Mouse (Mus musculus) retina, embryonic 14.5 days (tissue): ENCODE results near the gene Lhpp.

ENCODE experiments used
- DNase-seq: peaks from one replicate; pipeline ENCODE4 v3.0.0-alpha.2; 2015; ENCODE audit warnings: low spot score

Lhpp gene

DNA sequence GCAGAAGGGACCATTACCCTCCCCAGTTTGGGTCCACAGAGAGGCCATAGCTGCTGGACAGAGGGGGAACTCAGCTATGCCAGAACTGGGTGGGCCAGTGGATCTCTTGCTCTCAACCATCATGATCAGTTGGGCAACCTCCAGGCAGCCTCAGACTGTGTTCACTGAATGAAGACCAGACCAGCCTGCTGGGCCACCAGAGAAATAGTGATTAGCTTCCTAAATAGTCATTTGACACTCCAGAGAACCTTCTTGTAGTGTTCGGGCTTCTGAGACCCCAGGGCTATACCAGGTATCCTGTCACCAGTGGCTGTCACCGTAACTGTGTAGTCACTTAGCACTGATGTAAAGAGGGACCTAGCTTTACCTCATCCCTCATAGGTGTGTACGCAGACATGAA, 71.9 kb downstream of the Lhpp start:
- no peak for DNase-seq

DNA sequence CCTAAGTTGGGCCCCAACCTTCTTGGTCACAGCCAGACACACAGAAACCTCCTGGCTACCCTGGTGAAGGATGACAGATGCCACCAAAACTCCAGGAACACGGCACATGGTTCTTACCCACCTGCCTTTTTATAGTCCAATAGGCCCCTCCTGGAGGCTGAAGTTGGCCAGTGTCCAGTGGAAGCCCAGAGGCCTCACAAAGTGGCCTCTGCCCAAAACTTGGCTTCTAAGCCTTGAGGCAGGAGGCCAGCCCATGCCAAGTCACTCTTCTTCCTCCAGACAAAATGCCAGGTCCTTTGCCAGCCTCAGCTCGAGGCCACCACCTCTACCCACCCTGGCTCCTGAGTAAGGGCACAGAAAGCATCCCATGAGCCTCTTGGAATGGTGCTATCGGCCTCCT, 72.5 kb downstream of the Lhpp start:
- no peak for DNase-seq

DNA sequence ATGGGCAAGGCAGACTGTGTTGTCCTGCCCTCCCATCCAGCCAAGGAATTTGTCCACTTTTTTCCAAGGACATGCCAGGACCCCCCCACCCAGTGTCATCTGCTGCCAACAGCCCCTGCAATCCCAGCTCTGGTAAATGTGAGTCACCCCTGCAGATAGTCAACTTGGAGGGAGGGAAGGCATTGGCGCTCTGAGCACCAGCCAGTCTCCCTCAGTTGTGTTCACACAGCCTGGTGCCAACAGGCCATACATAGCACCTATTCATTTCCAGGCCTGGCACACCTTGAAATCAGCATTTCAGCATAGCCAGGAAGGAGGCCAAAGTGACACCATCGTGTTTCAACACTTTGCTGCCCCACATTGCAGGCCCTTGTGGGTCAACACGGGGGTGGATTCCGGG, 73.5 kb downstream of the Lhpp start:
- DNase-seq, result no peak

DNA sequence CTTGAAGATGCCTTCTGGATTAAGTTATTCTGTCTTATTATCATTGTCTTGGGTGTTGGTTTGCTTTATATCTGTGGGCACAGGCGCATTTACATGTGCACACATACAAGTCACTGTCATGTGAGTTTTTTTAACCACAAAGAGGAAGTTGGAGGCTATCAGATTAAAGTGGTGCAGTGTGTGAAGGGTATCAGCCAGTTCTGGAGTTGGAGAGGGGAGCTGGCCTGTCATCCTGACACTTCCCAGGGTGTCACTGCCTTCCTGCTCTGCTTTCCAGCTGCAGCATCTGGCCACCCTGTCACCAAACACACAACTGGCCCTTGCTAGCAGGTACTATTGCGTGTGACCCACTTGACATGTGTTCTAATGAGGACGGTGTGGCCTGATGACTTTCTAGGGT, 76.1 kb downstream of the Lhpp start:
- DNase-seq, result no peak

DNA sequence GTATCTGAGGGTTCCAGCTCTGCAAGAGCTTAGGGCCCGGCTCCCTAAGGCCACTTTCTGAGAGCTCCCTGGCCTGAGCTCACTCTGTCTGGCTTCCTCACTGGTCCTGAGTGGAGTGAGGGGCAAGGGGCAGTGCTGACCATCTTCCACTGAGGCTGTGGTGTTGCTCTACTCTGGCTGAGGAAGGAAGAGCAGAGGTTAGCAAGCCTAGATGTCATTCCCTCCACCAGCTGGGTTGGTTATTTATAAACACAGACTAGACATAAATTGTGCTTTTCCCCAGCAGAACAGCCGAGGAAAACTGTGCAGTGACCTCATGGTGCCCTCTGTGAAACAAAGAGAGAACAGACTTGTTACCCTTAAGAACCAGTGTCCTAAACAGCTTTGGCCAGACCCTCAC, 77.5 kb downstream of the Lhpp start:
- no peak for DNase-seq

DNA sequence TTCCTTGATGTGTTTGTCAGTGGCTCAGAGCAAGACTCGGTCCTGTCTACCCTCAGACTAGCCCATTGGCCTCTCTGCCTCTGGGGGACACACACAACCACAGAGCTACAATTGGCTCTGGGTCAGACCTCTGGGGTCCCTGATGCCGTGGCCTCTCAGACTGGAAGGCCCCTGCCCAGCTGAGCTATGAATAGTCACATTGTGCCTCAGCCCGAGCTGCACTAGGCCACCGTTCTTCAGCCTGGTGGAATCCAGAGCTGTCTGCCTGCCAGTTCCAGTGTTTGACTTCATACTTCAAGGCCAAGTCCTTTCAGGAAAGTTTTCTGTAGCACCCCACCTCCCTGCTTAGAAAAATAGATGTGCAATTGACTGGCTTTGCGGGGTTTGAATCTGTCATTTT, 78.3 kb downstream of the Lhpp start:
- DNase-seq, result no peak

DNA sequence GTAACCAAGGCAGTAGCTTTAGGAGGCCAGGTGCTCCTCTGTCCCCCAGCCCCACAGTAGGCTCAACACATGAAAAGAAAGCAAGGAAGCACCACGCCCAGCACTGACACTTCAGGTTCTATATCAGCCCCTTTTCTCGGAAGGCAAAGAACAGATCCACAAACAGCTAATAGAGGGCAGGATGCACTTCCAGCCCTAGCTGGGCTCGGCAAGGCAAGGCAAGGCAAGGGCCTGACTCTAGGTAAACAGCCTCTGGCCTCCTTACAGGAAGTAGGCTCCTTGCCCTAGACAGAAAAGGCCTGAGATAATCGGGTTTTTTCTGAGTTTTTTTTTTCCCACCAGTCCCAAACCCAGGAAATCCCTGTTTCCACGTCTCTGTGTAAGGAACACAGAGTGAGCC, 79.3 kb downstream of the Lhpp start:
- no peak for DNase-seq

DNA sequence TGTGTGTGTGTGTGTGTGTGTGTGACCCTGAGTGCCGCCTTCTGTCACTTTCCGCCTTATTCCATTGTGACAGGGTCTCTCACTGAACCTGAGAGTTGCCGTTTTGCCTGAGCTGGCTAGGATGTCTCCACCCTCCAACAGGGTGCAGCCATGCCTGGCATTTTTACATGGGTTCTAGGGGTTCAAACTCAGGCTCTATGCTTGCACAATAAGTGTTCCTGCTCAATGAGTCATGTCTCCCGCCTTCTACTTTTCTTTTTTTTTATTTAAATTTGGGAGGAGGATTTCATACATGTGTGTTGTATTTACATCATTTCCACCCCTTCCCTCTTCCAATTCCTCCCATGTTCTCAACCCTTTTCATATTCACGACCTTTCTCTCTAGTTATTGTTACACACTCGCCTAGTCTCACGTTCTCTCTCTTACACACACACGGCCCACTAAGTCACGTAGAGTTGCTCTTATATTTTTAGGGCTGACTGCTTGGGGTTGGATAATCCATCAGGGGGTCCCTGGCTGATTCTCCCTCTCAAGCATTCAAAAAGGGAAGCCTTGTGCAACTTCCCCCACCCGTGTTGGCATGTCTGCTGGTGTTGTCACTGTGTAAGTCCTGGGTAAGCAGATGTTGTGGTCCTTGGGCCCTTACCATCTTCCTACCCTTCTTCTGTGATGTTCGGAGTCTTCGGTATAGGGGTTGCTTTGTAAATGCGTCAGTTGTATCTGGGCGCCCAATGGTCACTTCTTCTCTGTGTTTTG, 80.5 kb downstream of the Lhpp start:
- DNase-seq, result no peak

DNA sequence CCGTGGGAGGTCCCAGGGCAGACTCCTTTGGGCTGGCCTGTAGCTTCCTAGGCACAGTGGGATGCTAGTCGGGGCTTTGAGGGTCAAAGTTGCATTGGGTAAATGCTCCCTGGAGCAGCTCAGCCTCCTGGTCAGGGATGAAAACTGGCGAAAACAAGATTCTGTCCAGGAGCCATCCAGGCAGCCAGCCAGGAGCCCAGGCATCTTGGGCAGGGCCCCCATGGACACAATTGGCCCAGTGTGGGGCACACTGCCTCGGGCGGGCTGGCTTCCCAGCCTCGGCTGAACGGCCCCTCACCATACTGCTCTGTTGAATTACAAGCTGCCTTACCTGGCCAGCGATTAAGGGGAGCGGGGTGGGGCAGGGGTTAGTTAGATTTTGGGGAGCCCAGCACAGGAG, 82.3 kb downstream of the Lhpp start:
- DNase-seq, result no peak

DNA sequence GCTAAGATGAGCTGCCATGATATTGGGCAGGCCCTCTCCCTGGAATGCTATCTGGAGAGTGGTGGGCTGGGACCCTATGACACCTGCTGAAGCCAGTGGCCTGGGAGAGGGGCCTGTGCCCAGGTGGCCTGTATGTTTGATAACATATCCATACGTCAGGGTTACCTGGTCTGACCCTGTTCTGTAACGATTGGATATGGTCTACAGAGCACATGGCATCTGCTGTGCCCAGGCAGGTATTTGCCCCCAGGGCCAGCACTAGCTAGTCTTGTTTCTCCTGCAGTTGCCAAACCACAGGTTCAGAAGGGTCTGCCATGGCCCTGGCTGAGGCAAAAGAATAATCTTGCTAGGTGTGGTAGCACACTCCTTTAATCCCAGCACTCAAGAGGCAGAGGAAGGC, 83.1 kb downstream of the Lhpp start:
- DNase-seq, result no peak

DNA sequence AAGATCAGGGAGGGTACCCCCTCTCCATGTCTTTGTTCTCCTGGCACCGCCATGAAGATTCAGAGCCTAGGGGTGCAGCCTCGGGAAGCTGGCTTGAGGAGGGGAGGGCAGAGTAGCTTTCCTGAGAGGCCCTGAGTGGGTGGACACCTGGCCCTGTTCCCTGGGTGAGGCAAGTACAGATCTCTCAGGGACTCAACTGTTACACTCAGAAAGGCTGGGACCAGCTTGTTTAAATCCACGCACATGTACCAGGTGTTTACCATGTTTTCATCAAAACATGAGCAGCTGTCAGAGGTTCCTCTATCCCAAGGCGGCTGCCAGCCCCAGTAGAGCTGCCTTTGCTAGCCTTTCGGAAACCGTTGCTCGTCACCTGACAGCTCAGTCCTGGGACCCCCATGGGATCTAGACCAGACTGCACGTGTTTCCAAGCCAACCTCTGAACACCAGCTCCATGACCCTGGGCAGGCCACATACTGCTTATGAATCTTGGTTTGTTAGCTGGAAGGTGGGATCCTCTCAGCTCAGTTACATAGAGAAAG, 86.9 kb downstream of the Lhpp start:
- no peak for DNase-seq

DNA sequence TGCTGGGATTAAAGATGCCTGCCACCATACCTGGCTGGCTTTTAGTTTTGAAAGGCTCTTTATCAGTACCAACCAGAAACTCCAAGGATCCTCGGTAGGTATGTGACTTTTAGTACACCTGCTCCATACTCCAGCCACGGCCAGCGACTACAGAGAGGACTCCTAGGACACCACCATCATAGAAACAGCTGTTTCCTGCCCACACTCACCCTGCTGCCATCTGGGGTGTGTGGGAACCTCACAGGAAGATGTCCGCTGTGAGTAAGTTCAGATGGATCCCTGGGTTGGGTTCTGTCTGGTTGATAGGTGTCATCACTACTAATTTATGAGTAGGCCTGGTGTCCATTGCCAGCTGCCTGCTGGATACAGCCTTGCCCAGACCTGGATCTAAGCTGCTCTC, 88.3 kb downstream of the Lhpp start:
- no peak for DNase-seq

DNA sequence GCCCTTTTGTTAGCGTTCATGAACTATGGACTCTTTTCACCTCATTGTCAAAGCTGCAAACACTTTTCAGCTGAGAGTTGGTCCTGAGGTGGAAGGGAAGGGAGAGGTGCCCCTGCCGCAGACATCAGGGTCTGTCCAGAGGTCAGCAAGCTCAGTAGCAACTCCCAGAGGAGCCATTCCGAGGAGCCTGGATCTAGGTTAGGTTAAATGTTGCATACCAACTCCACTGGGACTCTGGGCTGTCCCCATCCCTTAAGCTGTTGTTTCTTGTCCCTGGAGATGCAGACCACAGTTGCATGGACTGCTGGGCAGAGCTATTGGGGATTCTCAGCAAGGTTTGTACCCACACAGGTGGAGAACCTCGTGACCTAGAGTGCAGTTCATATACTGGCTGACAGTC, 88.7 kb downstream of the Lhpp start:
- DNase-seq, result no peak

DNA sequence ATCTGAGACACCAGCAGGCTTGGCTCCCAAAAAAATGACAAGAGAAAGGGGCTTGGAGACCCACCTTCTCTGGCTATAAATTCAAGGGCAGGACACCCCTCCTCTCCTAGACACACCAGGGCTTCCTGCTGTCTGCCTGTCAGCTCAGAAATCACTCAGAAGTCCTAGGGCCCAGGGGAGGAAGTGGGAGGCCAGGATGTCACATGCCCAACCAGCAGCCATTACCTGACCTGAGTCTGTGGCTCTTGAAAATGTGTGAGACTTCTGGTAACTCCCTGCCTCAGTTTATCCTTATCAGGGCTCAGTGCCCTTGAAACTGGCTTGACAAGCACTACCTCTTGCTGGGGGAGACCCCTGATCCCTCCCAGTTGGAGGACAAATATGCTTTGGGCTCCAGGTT, 89.2 kb downstream of the Lhpp start:
- DNase-seq, result no peak

DNA sequence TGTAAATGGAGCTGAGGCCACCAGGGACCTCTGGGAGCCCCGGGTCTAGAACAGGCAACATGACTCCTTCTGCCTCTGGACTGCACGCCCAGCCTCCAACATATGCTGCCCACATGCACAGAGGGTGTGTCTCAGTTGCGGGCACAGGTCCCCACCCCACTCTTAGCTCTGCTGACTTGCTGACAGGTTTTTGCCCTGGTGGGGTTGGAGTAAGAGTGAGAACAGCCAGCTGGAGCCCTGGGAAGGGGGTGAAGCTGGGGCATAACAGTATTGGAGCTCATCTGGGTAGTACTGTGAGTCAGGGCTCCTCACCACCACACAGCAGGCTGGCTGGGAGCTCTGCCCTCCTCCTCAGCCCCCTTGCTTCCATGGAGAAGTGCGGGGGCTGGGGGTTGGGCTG, 89.7 kb downstream of the Lhpp start:
- no peak for DNase-seq

DNA sequence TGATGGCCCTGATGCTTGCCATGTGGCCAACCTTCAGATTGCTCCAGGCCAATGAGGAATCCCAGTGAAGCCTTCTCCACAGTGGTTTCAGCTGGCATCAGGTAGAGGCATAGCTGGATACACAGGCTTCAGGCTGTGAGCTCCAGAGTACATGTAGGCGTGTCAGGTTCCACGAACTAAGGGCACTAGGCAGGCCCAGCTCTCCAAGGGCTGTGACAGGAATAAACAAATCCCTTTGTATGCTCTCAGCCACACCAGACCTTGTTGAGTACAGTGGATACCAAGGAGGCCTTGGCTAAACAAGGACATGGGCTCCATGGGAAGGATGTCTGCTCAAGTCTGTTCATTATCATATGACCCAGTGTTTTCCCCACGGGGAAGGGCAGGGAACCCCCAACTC, 91.0 kb downstream of the Lhpp start:
- DNase-seq, result no peak

DNA sequence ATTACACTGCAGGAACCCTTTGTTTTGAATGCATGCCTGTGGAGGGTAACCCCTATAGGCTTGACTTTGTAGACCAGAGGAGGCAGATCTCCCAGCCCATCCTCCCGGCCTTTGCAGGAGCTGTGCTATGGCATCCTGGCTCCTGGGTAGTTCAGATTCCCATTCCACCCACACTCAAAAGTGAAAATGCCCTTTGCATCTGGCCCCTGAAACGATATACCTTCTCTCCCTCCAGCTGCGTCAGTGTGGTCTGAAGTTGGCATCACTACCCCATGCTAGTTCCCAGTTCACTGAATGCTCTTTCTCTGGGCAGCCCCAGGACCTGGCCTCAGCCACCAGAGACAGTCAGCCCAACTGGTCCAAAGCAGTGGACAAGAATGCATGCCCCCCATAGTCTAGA, 91.6 kb downstream of the Lhpp start:
- no peak for DNase-seq

DNA sequence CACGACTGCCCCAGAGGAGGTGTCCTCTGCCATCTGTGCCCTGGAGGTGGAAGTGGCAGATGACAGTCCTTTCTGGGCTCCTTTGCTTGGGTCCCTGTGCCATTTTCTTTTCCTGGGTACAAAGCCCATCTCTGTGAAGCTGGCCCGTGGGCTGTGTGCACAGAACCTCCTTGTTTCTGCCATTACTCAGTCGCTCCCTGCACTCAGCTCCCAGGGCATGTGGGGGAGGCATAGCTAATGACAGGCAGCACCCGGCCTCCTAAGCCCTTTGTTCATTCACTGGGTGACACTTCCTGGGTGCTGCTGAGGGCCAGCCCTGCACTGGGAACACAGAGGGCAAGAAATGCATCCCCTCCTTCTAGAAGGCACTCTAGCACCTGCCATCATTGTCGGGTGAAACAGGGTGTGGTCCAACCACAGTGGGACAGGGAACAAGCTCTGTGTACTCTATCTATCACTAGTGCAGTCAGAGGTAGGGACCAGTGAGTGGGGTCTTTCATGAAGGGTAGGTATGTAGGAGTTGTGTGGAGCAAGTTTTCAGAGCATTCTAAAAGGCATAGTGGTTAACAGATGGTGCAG, 92.1 kb downstream of the Lhpp start:
- no peak for DNase-seq

DNA sequence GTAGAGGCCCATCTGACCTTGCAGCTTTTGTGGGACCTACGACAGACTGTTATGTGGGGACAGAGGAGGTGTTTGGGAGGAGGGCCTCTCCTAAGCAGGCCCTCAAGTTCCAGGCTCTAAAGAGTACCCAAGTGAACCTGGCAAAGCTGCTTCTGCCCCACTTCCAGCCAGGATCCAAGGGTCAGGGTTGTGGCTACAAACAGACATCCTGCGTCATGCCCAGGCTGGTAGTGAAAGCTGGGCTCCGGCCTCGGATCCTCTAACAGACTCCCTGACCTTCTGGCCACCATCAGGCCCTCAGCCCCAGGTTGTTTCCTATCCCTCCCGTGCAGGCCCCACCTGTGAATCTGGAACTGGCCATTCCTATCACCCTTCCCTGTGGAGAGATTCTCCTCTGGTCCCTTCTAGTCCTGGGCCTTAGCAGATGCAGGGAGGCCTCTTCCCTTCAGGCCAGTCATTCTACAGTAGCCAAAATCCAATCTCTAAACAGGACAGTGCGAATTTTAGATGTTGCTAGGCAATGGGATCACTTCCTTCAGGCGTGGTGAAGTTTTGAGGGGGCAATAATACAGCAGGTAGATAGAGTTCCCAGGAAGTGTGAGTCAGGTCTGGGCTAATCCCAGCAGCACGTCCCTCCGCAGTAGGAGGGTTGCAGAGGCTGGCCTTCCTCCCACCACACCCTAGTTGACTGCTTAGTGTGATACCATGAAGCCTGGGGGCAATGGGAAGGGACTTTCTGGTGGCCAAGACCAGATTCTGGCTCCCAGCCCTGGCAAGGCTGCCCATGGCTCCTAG, 93.3 kb downstream of the Lhpp start:
- no peak for DNase-seq

DNA sequence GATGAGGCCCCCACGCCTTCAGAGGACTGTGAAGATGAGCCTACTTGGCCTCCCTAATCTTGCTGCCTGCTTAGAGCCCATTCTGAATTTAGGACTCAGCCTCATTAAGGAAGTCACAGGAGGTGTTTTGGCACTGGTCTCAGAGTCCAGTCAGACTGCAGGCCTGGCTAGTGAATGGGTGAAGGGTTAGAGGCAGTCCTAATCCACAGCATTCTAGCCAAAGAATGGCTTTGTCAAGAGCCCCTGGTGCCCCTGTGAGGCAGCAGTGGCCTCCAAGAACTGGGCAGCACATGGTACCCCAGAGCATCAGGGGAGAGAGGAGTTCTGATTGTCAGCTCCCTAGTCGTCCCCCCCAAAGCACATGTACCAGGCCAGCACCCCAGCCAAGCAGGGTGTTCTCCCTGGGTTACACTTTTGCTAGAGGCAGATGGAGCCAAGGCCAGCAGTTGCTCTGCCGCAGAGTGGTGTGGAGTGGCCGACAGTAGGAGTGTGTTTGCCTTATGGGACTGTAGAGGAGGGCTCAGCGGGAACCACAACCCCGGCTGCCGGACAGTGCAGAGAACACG, 94.0 kb downstream of the Lhpp start:
- DNase-seq, result no peak

DNA sequence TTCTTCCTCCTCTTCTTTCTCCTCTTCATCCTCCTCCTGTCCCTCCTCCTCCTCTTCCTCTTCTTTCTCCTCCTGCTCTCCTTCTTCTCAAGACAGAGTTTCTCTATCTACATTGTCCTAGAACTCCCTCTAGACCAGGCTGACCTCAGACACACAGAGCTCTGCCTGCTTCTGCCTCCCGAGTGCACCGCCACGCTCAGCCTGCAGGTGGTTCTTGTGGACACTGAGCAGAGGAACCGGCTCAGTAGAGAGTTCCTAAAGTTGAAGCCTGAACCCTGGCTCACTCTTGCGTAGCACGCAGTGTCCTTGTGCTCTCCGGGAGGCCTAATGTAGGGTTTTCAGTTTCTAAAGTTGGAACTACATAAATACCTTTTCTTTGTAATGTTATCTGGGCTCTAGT, 94.7 kb downstream of the Lhpp start:
- no peak for DNase-seq

DNA sequence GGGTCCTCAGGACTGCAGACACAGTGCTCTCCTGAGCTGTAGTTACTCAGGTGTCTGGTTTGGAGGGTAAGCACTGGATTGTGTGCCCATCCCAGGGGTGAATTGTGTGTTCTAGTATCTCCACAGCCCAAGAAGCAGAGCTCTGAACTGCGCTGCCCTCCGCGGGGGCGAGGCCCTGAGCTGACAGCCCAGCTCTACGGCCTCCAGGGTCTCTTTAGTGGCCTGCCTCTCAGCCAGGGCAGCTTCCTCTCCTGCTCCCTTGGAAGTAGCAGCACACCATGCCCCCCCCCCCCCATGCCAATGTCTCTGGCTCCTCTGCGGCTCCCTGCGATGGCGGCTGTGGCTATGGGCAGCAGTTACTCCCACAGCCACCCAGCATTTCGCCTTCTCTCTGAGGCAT, 101.1 kb downstream of the Lhpp start:
- no peak for DNase-seq
